Mouse (Mus musculus) ES-E14 (cell line): ENCODE data around the gene Rabgap1l.

Experiments used
- CHD2 ChIP-seq: IDR thresholded peaks from 2 replicates; pipeline ENCODE4 v1.6.1; 2014; ENCODE audit warnings: mild to moderate bottlenecking, low read depth, low read length, inconsistent platforms
- HCFC1 ChIP-seq: IDR thresholded peaks from 2 replicates; pipeline ENCODE4 v1.6.1; 2012; ENCODE audit warnings: low read length, inconsistent platforms, borderline replicate concordance; ENCODE audit not compliant: insufficient read depth
- MAFK ChIP-seq: IDR thresholded peaks from 2 replicates; pipeline ENCODE4 v1.6.1; 2014; ENCODE audit warnings: mild to moderate bottlenecking, low read depth, low read length, inconsistent platforms; ENCODE audit not compliant: insufficient read depth
- ZC3H11A ChIP-seq: IDR thresholded peaks from 2 replicates; pipeline ENCODE4 v1.6.1; 2012; ENCODE audit warnings: low read depth, mild to moderate bottlenecking, inconsistent platforms, low read length, borderline replicate concordance
- ZNF384 ChIP-seq: IDR thresholded peaks from 2 replicates; pipeline ENCODE4 v1.6.1; 2012; ENCODE audit warnings: low read depth, low read length, inconsistent platforms

DNA sequence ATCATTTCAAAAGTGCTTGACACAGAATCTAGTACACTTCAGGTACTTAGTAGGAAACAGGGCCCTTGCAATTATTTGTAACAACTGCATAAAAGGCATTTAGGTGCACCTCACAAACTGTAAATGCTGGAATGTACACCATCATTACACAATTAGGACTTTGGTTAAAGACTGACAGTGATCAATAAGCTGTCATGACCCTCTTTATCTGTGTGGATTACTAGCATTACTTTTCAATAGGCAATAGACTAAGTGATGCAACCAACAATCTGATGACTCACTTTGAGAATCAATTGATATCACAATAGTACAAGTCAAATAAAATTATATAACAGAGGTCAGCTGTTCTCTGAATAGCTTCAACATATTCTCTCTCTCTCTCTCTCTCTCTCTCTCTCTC is 418.5 kb downstream of the Rabgap1l start:
- no peak for TF ChIP-seq ZC3H11A
- no peak for TF ChIP-seq ZNF384
- TF ChIP-seq MAFK, result no peak
- TF ChIP-seq HCFC1, result no peak
- TF ChIP-seq CHD2, result no peak
